Comparison of ENCODE assay signal across 8 mouse cellular contexts in the genomic region with DNA sequence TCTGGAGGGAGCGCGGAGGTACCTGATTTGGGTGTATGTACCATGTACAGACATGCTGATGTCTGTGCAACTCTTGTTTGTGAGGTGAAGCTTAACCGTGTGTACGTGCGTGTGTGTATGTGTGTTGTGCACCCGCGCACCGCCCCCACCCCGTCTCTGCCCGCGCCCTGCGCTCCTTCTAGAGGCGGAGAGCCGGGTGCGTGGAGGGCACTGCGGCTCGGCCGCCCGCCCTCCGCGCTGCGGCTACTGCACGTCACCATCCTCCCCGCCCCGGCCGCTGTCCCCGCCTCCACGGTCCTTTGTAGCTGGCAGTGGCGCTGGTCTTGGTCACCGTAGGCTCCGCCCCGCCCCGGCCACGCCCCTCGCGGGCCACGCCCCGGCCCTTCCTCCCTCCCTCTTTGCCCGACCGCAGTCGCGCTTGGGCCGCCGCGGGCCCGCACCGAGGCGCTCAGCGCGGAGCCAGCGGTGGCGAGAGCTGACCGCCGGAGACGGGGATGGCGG. TPM values are rescaled to one million over a fixed set of nuclear protein-coding genes. Genes with fewer than 3 reads are reported as not detected.
A peak's percentile ranks its signal among the peaks of the same experiment; 100 is the strongest.
DNase-seq lines count a peak whose midpoint lies in the region; ATAC-seq and TF ChIP-seq lines count a peak whose summit lies in the region.

A gene (plus strand): TSS at position 290 of the 501 bp plus-strand sequence.

- TF ChIP-seq EP300 in liver, postnatal 0 days (IDR thresholded peaks at IDR 0.05; ENCODE audit: low read depth), result no peak

- peak; percentile 52 for ATAC-seq in kidney, postnatal 0 days (replicated peaks; ENCODE audit: low FRiP score, low read depth)
- ATAC-seq in forebrain, embryonic 13.5 days, result peak; percentile 72
- ATAC-seq in liver, postnatal 0 days, result no peak

- H3K27ac ChIP-seq in kidney, postnatal 0 days, result no peak within 1 kb of the TSS
- H3K27ac ChIP-seq in forebrain, embryonic 13.5 days, result 0 out of 2 replicates have a peak within 1 kb of the TSS, but pooled peaks have one; percentile 7
- H3K27ac ChIP-seq in liver, postnatal 0 days (ENCODE audit: low read depth), result no peak within 1 kb of the TSS
- no peak within 1 kb of the TSS for H3K27ac ChIP-seq in small intestine, adult 2 months (ENCODE audit: insufficient read depth, low read depth, low read length)

- peaks cover 13% of the 10 kb centered on the region for H3K4me1 ChIP-seq in kidney, postnatal 0 days (replicated peaks; ENCODE audit: insufficient read depth, low read length)
- peaks cover 46% of the 10 kb centered on the region for H3K4me1 ChIP-seq in forebrain, embryonic 13.5 days
- H3K4me1 ChIP-seq in liver, postnatal 0 days (ENCODE audit: insufficient read depth), result 0 out of 2 replicates have a peak, but pooled peaks cover 4% of the 10 kb centered on the region
- H3K4me1 ChIP-seq in small intestine, adult 2 months (ENCODE audit: control insufficient read depth, insufficient read depth, insufficient read length, low read length), result no peaks in the 10 kb centered on the region; the same call in 1 of the 2 replicates

- TF ChIP-seq CTCF in kidney, postnatal 0 days (IDR thresholded peaks at IDR 0.05; ENCODE audit: low read depth), result no peak
- TF ChIP-seq CTCF in liver, postnatal 0 days (IDR thresholded peaks at IDR 0.05; ENCODE audit: low read depth), result no peak
- no peak for TF ChIP-seq CTCF in small intestine, adult 2 months (IDR thresholded peaks at IDR 0.05; ENCODE audit: extremely low read depth, insufficient read length, insufficient replicate concordance, low read depth, low read length)

- H3K4me2 ChIP-seq in kidney, postnatal 0 days (ENCODE audit: low read length), result peak within 1 kb of the TSS; percentile 55
- H3K4me2 ChIP-seq in forebrain, embryonic 13.5 days, result peak within 1 kb of the TSS; percentile 82
- peak within 1 kb of the TSS; percentile 14; the same call in 1 of the 2 replicates for H3K4me2 ChIP-seq in liver, postnatal 0 days (ENCODE audit: low read depth, low read length)

- H3K9me3 ChIP-seq in kidney, postnatal 0 days (replicated peaks; ENCODE audit: low read length), result no peaks in the 10 kb centered on the region
- H3K9me3 ChIP-seq in forebrain, embryonic 13.5 days (replicated peaks), result no peaks in the 10 kb centered on the region
- H3K9me3 ChIP-seq in liver, postnatal 0 days (ENCODE audit: low read length), result no peaks in the 10 kb centered on the region

- H3K27me3 ChIP-seq in kidney, postnatal 0 days (ENCODE audit: insufficient read depth, low read length), result peaks cover 62% of the 10 kb centered on the region
- H3K27me3 ChIP-seq in forebrain, embryonic 13.5 days, result peaks cover 64% of the 10 kb centered on the region
- peaks cover 66% of the 10 kb centered on the region for H3K27me3 ChIP-seq in liver, postnatal 0 days (ENCODE audit: insufficient read depth, low read length)
- H3K27me3 ChIP-seq in small intestine, adult 2 months (ENCODE audit: control insufficient read depth, insufficient read depth, low read length), result peaks cover 33% of the 10 kb centered on the region

- no peaks in the 10 kb centered on the region for H3K36me3 ChIP-seq in kidney, postnatal 0 days (ENCODE audit: insufficient read depth, low read length)
- no peaks in the 10 kb centered on the region for H3K36me3 ChIP-seq in forebrain, embryonic 13.5 days (ENCODE audit: poor library complexity, severe bottlenecking)
- H3K36me3 ChIP-seq in liver, postnatal 0 days (replicated peaks; ENCODE audit: insufficient read depth, low read length), result no peaks in the 10 kb centered on the region
- no peaks in the 10 kb centered on the region for H3K36me3 ChIP-seq in small intestine, adult 2 months (ENCODE audit: control insufficient read depth, insufficient read depth, low read length)

- WGBS in kidney, postnatal 0 days, result 1% methylated on average over 50 of the region's 56 CpGs
- WGBS in forebrain, embryonic 13.5 days, result 3% methylated on average over 12 of the region's 56 CpGs
- WGBS in liver, postnatal 0 days (ENCODE audit: insufficient replicate concordance), result 3% methylated on average over 47 of the region's 56 CpGs
- 4% methylated on average over 56 of the region's 56 CpGs for whole genome bisulfite sequencing in small intestine, adult 2 months

- no peak within 1 kb of the TSS for H3K9ac ChIP-seq in kidney, postnatal 0 days (ENCODE audit: low read depth, low read length)
- peak within 1 kb of the TSS; percentile 88 for H3K9ac ChIP-seq in forebrain, embryonic 13.5 days
- no peak within 1 kb of the TSS for H3K9ac ChIP-seq in liver, postnatal 0 days (replicated peaks)

- peak; percentile 41 for DNase-seq in kidney, postnatal 0 days (ENCODE audit: low spot score)
- no peak for DNase-seq in kidney, adult 11 months
- DNase-seq in c-Kit-positive CD71-positive TER-119-negative erythroid progenitor cells, embryonic 14.5 days (ENCODE audit: low read depth), result peak; percentile 6
- peak; percentile 83 to 89 for DNase-seq in layer of hippocampus, adult 18-20 months (ENCODE audit: low spot score in 2 of 2)
- peak; percentile 51 for DNase-seq in liver, postnatal 0 days
- no peak for DNase-seq in spleen, postnatal 14 days (ENCODE audit: low spot score in 2 of 2)

- H3K4me3 ChIP-seq in kidney, postnatal 0 days (replicated peaks; ENCODE audit: low read depth, low read length), result peak within 1 kb of the TSS; percentile 24
- peak within 1 kb of the TSS; percentile 78 for H3K4me3 ChIP-seq in forebrain, embryonic 13.5 days
- H3K4me3 ChIP-seq in liver, postnatal 0 days (ENCODE audit: low read depth, low read length), result peak within 1 kb of the TSS; percentile 22
- H3K4me3 ChIP-seq in small intestine, adult 2 months (ENCODE audit: low read depth, low read length), result peak within 1 kb of the TSS; percentile 23

- no peak for TF ChIP-seq POLR2A in small intestine, adult 2 months (IDR thresholded peaks at IDR 0.05; ENCODE audit: low read depth, low read length)

RNA-seq across cellular contexts. Expression of the gene that starts here (rescaled TPM):
- 2.6 and 2.8 TPM in 2 replicates for polyA plus RNA-seq in kidney, postnatal 0 days (2015; fragmentation: Nextera tagmentation; extraction: Ambion mirVana)
- polyA plus RNA-seq in forebrain, embryonic 13.5 days (2015; fragmentation: Nextera tagmentation; extraction: Ambion mirVana), result 474 and 511 TPM in 2 replicates
- 100 to 1,000 TPM; 206 to 218 TPM for total RNA-seq in layer of hippocampus, adult 18-20 months (2021)
- polyA plus RNA-seq in liver, postnatal 0 days (2015; fragmentation: Nextera tagmentation; extraction: Ambion mirVana), result 0.06 and 0.13 TPM in 2 replicates
- 0.79 and 1.1 TPM in 2 replicates for polyA plus RNA-seq in small intestine, adult 2 months (2012; rRNA removed)

Comparison
In these comparisons a context has a peak if more than half of its experiments do, and no peak if none do; other contexts are left out.
1. RNA of the gene that starts here (polyA plus RNA-seq): 474 to 511 TPM in forebrain, embryonic 13.5 days; 2.6 to 2.8 TPM in kidney, postnatal 0 days, 0.79 to 1.1 TPM in small intestine, adult 2 months and 0.06 to 0.13 TPM in liver, postnatal 0 days; every median in the first group is over 100 times any median in the second.
2. DNase-seq: peak in kidney, postnatal 0 days (single experiment), c-Kit-positive CD71-positive TER-119-negative erythroid progenitor cells, embryonic 14.5 days (single experiment) and layer of hippocampus, adult 18-20 months (2 of 2); none in kidney, adult 11 months (single experiment) and spleen, postnatal 14 days (0 of 2).
3. Peak in DNase-seq, H3K4me3 ChIP-seq and H3K4me2 ChIP-seq in liver, postnatal 0 days; RNA of the gene not detected or under 1 TPM.
4. H3K4me2 ChIP-seq: peak in every context shown above with its lines; median percentile 82 in forebrain, embryonic 13.5 days; 55 in kidney, postnatal 0 days; 14 in liver, postnatal 0 days.
5. H3K4me3 ChIP-seq: peak in every context shown above with its lines; median percentile 78 in forebrain, embryonic 13.5 days; 24 in kidney, postnatal 0 days; 23 in small intestine, adult 2 months; 22 in liver, postnatal 0 days.